Mouse (Mus musculus) cerebellum, adult 18-20 months (tissue): ENCODE measurements at regions not wholly inside any gene's neighbourhood (a gene's known extent, or its start where the extent isn't known, plus 50 kb on each side); places are given as distances from the start of the nearest gene placed in this dataset.

ENCODE experiments used
- DNase-seq, 2 experiments: peaks; one replicate each; pipeline ENCODE4 v3.0.0; 2021

DNA sequence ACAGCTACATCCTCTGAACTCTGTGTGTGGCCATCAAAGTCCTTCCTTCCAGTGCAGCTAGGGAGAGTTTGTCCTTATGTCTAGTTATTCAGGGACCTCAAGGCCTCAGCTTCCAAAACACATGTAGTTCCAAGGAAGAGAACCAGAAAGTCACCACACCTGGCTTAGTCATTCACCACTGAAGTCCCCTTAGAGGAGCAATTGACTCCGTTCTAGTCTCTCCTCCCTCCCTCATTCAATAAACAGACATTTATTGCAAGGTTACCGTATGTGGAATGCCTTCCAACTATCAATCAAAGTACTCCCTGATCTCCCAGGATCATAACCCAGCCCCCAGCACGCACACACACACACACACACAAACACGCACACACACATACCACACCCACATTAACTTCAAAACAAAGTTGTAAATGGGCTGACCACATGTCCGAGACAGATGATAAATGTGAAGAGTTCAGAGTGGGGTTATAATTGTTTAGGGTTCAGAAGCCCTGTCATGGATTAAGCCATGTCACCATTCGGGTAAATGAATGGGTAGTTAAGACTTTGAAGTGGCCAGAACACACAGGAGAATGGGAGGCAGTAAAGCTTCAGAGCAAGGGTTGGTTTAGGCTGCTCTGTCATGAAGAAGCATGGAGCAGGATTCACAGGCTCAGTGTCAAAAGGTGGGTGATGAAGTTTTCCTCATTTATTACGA is 141.4 kb downstream of the Irs2 start:
- no peak for DNase-seq

DNA sequence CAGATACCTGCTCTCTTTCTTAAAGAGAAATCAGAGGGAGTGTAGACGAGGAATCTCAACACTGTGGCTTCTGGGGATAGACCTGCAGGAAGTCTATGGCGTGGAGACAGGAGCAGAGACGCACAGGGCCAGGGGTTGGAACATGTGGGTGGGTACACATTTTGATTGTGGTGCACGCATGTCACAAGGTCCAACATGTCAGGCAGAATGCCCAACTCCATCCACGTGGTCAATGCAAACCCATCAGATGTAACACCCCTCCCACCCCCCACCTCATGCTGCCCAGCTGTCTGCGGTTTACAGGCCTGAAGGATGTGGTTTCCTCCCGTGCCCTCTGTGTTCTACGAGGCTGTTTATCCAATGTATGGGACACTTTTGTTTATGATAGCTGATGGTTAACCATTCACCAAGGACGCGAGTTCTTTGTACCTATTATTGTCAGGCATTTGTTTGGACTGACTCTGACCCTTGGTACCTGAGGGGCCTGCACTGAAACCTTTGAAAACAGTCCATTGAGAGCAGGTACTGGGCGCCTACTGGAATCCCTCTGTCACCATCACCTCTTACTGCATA is 142.2 kb downstream of the Irs2 start:
- no peak for DNase-seq

DNA sequence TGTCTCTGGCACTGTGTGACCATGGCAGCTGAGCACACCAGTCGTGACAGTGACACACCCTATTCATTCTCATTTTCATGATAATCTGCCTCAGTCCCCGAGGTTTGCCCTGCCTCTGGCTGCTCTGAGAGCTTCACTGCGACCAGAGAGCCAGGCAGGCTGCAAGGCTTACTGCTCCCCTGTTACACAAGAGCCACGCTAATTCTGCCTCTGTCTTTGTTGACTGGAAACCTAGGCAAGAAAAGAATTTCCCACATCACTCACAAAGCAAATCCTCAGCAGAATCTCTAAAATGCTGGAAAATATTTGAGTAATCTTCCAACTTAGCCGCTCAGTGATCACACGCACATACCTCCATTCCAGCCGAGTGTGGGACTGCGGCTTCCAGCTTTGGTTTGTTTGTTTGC is 142.8 kb downstream of the Irs2 start:
- no peak for DNase-seq

DNA sequence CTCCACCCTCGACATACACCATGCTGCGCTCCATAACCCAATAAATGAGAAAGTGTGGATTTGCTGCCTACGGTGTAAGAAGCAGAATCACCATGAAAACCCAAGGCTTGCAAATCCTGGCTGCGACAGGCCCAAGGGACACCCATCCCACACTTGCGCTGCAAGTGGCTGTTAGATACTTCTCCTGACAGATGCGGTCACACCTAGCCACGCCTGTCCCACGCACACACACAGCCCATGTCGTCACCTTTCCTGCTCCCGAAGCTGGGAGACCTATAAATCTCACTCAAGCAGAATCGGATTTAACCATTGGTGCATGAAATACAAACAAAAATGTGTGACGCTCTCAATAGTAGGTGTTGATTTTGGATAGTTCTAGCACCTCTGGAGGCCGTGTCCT is 145.8 kb downstream of the Irs2 start:
- DNase-seq, result no peak

DNA sequence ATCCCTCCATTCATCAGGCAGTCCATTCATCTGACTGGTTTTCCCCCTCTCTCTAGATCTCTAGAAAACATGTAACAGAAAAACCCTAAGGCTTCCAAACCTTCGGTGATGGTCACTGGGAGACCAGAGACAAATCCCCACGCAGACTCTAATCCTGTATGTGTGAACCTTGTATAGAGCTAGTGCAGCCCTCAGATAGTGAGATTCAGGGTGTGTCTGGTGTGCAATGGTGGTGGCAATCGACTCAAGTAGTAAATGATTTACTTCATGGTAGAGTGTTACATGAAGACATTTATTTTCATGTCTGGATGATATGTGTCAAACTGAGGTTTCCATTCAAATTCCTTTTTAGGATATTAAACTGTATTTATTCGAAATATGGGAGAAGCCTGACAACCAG is 147.4 kb downstream of the Irs2 start:
- DNase-seq, result no peak

DNA sequence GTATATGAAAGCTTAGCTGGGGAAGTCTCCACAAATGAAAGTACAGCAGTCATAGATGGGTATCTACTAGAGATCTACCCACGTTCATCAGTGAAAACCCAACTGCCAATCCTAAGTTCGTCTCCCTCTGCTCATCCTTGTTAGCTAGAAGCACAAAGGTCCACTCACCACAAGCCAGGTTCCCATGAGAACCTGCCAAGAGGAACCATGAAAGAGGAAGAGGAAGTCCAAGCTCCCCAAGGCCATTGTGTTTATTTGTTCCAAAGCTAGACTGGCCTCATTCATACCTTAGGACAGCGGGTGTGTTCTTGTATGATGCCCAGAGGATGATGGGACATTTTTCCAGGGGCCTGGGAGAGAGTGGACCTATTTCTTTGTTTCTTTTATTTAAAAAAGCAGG is 150.4 kb downstream of the Irs2 start:
- no peak for DNase-seq

DNA sequence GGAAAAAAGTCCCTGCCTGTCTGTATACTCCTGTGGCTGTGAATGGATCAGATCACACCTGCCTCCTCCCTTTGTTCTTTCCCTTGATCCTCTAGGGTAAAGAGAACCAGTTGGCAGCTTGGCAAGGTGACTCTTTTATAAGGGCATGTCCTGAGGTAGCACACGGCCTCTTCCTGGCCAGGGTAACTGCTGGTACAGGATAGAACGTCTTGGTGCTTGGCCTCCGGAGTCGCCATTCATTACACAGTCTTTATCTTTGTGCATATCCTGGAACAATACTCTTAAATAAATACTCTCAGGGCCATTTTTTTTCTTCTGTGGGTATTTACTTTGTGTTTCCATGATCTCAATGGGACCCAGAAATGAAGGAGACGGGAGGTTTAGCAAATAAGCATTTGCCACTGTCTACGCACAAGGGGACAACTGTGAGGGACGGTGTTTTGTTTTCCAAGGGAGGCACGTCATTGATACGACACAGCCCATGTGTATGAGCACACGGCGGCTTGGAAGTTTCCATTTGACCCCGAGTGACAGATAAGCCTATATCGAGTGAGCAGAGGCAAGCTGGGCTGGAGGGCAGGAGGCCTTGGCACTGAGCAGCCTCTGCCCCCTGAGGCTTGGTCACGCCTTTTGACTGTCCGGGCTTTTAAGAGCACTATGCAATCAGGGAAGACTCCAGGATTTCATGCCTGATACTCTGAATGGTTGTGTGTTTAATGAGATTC is 151.1 kb downstream of the Irs2 start:
- DNase-seq, result no peak

DNA sequence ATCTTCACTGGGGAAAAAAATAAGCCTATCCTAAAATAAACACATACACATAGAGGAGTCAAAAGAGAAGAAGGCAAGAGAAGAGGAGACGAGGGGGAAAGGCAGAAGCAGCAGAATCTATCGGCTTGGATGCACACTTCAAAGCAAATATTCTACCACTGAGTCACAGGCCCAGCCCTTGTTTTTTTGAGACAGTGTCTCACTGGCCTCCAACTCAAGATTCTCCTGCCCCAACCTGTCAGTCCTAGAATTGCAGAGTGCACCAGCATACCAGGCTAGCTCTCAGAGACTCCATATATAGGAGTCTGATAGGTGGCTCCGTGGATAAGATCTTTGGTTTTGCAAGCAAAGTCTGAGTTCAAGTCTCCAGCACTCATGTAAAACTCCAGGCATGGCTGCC is 152.6 kb downstream of the Irs2 start:
- DNase-seq, result no peak

DNA sequence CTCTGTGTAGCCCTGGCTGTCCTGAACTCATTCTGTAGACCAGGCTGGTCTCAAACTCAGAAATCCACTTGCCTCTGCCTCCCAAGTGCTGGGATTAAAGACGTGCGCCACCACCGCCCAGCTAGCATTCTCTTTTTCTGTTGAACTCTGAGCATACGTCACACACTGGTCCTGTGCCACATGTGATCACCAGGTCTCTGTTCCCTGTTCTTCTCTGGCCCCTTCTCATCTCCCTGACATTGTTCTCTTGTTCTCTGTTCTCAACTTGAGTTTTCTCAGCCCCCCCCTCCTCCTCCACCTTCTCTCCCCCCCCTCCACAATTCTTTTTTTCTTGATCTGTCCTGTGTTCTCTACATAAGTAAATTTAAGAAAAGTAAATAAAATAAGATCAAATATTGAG is 153.1 kb downstream of the Irs2 start:
- no peak for DNase-seq

DNA sequence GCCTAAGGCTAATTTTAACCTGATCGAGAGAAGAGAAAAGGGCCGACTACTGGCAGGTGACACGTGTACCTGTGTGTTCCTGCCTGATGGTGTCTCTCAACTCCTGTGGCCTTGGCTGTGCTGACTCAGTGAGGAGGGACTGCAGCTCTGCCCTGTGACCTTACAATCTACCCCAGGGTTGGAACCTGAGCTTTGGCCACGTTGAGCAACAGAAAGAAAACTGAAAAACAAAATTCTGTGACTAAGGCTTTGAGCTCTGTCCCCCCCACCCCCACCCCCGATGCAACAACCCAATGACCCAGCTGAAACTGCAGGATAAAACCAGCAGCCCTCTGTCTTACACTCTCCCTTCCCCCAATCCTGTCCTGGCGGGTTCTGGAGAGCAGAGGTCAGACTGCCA is 153.7 kb downstream of the Irs2 start:
- no peak for DNase-seq

DNA sequence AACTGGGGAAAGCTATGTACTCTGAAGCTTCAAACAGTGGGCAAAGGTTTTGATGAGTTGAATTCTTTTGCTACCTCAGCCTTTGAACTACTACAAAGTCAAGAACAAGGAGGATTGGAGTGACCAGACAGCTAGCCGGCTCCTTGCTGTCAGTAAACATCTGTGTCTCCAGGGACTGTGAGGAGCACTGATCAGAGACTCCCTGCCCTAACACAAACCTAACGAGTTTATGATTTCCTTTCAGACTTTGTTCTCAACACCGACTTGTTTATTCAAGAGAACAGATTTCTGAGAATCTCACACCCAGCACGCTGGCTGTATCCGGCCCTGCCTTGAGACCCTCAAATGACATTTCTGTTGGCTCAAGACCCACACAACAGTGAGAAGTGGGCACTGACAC is 154.4 kb downstream of the Irs2 start:
- no peak for DNase-seq

DNA sequence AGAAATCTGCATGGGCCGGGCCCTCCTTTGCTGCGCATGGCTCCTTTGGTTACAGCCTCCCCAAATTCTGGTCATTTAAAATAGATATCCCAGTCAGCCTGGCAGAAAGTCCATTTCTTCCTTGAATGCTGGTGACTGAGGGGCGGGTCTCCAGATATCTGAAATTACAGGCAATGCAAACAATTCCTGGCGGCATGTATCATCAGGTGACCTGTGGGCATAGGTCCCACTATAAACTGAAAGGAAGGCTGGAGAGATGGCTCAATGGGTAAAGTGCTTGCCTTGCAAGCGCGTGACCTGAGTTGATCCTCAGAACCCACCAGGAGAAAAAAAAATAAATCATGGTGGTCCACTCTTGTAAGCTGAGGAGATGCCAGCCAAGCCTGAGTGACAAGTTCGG is 158.3 kb downstream of the Irs2 start:
- DNase-seq, result no peak

DNA sequence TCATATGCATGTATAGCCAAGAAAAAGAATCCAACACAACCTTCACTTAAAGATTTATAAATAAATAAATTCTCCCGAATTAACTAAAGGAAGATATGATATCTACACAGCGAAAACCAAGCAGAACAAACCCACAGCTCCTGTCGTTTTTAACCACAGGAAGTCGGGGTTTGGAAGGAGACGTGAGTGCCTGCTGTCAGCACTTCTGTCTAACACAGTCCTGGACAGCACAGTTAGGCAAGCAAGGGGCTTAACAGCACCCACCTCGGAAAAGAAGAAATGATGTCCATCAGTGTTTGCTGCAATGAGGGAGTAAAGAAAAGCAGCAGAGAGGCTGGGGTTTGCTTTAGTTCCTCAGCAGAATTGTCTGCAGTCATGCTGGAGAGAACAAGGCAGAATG is 162.7 kb downstream of the Irs2 start:
- no peak for DNase-seq

DNA sequence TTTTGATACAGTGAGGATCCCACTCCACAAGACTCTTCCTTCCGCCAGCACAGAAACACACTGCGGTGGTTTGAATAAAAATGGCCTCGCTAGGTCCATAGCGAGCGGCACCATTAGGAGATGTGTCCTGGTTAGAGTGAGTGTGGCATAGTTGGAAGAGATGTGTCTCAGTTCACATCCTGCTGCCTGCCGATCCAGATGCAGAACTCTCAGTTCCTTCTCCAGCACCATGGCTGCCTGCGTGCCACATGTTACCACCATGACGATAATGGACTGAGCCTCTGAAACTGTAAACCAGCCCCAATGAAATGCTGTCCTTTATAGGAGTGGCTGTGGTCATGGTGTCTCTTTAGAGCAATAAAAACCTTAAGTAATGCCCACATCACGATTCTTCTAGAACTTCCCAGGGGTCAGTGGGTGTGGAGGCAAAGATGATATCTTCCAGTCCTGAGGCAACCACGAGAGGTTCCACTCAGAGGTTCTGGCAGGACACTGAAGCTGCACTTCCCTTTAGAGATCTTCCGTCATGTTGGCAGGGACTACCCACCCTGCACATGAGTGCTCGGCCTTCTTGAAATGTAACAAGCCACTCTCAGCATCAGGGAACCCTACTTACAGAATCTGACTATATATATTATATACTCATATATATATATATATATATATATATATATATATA is 167.3 kb downstream of the Irs2 start:
- no peak for DNase-seq

DNA sequence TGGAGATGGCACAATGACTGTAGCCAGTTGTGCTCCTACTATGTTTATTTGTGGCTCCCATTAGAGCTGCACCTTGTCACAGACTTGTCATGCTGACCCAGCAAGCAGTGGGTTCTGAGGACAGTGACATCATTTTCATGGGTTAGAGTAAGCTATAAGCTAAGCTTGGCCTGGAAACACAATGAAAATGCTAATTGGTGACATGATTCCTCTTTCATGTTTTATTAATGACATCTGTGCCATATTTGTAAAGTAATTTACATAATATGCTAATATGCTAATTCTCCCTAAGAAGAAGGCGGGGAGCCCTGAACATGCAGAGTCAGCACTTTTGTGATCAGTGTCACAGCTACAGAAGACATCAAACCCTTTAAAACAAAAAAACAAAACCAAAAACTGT is 168.2 kb downstream of the Irs2 start:
- DNase-seq, result no peak

DNA sequence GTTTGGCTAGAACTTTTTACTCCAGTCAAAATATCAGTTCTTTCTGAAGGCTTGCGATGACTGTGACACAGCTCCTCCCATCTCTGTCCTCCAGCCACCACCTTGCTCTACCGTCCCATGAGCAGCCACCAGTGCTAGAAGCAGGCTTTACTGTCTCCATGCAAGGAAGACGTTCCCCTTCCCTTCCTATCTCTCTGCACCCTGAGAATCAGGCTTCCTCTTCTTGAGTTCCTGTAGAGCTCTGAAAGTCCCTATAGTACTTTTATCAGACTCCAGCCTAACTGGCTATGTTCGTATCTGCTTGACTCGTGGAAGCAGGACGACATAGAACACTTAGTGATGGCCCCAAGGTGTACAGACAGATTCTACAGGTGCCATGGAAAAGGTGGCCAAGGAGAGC is 173.2 kb downstream of the Irs2 start:
- no peak for DNase-seq

DNA sequence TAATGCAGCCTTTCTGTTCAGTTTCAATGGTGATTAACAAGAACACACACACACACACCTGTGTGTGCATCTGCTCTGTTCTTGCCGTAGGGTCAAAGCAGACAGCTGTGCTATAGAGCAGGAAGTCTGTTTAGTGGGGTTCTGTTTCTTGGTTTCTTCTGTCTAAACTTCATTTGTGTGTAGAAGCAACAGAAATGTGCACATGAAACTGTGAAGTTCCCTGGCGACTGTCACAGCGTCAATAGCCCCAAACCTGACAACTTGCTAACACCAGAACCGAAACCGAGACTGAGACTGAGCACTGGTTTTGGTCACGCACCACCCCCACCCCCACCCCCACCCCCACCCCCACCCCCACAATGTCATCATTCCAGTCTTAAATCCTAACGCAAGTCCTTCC is 176.4 kb downstream of the Irs2 start:
- DNase-seq, result no peak

DNA sequence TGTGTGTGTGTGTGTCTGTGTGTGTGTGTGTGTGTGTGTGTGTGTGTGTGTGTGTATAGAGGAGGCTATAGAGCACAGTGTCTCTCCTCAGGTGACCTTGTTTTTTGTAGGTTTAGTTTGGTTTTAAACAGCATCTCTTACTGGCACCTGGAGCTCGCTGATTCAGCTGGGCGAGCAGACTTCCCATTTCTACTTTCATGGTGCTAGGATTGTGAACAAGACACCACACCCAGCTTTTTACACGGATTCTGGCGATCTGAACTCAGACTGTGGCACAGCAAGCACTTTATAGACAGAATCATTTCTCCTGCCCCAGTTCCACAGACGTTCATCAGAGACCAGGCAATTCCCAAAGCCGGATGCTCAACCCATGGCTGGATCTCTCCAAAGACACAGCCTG is 177.0 kb downstream of the Irs2 start:
- no peak for DNase-seq

DNA sequence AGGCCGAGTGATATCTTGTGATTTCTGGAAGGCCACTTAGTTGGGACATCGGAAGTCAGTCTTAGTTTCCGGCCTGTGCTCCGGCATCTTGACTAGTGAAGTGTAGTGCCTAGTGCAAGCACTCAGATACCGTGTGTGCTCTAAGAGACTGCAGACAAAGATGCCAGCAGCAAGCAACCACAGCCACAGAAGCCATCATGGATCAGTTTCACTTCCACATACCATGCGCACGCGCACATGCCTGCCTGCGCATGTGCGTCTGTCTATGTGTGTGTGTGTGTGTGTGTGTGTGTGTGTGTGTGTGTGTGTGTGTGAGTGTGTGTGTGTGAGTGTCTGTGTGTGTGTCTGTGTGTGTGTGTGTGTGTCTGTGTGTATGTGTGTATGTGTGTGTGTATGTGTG is 177.4 kb downstream of the Irs2 start:
- DNase-seq, result no peak

DNA sequence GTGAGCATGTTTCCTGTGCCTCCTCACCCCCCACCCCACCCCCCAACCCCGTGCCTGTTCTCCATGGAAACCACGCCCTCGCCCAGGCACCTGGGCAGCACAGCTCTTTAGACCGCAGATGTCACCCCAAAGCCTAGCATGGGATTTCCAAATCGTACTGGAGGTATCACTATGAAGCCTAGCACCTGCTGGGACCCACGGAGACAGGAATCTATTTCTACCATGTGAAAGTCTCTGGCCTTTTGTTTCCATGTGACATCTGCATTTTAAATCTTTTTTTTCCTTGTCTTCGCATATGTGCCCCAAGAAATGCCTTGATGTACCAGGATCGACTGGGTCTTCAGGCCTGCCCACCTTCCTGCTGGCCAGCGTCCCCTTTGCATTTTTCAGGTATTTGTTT is 179.7 kb downstream of the Irs2 start:
- DNase-seq, result no peak

DNA sequence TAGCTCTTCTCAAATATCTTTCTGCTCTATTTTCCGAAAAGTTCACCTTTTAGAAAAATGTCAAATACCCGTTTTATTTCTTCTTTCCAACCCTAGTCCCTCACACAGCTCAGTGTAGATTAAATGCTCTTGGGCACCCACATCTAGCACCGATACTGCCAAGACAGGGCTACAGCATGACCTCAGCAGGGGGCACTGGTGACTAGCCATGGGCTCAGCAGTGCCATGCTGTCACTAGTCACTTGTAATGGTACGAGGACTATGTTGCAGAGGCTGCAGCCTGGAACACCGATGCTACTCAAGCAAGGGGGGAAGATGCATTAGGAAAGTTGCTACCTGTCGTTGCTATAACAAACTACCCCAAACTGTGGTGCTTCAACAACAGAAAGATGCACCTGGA is 180.7 kb downstream of the Irs2 start:
- DNase-seq, result no peak

DNA sequence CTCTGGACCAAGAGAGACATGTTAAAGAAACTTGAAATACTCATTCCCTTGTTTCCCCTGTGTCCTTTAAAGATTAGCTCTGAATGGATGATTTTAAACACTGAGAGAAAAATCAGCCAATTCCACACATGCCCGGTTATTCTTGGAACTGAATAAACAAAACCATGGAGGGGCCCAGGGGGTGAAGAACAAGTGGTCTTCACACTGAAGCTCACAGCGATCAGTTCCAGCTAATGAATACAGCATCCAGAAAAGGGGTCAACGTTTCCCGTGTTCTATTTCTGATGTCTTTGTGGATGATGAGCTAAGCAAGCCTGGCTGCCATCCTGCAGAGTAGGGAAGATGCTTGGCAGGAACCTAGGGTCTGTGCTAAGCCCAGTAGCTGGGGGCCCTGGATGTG is 182.3 kb downstream of the Irs2 start:
- DNase-seq, result no peak

DNA sequence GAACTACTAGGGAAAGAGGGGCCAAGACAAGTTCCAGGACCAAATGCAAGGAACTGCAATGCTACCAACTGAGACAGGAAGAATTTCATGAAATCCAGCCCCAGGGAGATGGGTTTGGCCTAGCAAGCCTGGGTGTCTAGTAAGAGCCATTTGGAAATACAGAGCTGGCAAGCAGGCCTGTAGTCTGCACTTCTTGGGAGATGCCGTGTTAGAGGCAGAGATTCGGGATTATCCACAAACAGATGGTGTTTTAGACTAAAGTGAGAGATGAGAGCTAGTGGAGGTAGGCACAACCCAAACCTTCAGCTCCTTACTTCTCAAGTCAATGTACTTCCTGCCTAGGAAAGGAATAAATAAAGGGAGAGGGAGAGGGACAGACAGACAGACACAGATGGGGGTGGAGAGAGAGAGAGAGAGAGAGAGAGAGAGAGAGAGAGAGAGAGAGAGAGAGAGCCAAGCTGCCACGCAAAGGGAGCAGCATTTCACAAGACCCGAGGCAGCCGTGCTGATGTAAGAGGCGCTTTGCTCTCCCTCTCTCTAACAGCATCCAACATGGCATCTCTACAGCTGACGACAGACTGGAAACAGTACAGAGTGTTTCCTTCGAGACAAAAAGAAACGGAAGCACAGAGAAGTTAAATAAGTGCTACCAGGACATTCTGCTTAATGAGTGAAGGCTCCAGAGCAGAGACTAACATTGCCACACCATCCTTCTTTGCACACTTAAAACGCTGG is 182.9 kb downstream of the Irs2 start:
- no peak for DNase-seq
